Mouse (Mus musculus) layer of hippocampus, adult 11-12 months (tissue): ENCODE results near the gene Morc1.

Source experiments
- DNase-seq: peaks from one replicate; pipeline ENCODE4 v3.0.0; 2022; ENCODE audit warnings: low spot score

Morc1 gene

GRCm38 (mm10) chr16:48474896-48475802 is 44.1 kb downstream of the Morc1 start:
- DNase-seq, result no peak

GRCm38 (mm10) chr16:48479266-48479848 is 48.3 kb downstream of the Morc1 start:
- no peak for DNase-seq

GRCm38 (mm10) chr16:48516776-48517499 is 85.9 kb downstream of the Morc1 start:
- DNase-seq, result no peak

- DNase-seq, result no peak
Measured at GRCm38 (mm10) chr16:48519569-48519968, 88.5 kb downstream of the Morc1 start.

- peak; percentile 8 for DNase-seq
Measured at GRCm38 (mm10) chr16:48537108-48537507, 106.1 kb downstream of the Morc1 start.

- no peak for DNase-seq
Measured at GRCm38 (mm10) chr16:48562290-48563080, 131.4 kb downstream of the Morc1 start.

GRCm38 (mm10) chr16:48570354-48570753 is 139.3 kb downstream of the Morc1 start:
- DNase-seq, result peak; percentile 54

- DNase-seq, result no peak
Measured at GRCm38 (mm10) chr16:48574072-48574471, 143.0 kb downstream of the Morc1 start.

- DNase-seq, result no peak
Measured at GRCm38 (mm10) chr16:48574499-48574898, 143.5 kb downstream of the Morc1 start.

- no peak for DNase-seq
Measured at GRCm38 (mm10) chr16:48585369-48585768, 154.3 kb downstream of the Morc1 start.

- no peak for DNase-seq
Measured at GRCm38 (mm10) chr16:48594457-48594856, 163.4 kb downstream of the Morc1 start.

- no peak for DNase-seq
Measured at GRCm38 (mm10) chr16:48595216-48595615, 164.2 kb downstream of the Morc1 start.

GRCm38 (mm10) chr16:48603735-48604211 is 172.7 kb downstream of the Morc1 start:
- no peak for DNase-seq

GRCm38 (mm10) chr16:48606476-48607038 is 175.5 kb downstream of the Morc1 start:
- no peak for DNase-seq

- no peak for DNase-seq
Measured at GRCm38 (mm10) chr16:48608224-48608623, 177.2 kb downstream of the Morc1 start.

- DNase-seq, result no peak
Measured at GRCm38 (mm10) chr16:48610866-48611265, 179.8 kb downstream of the Morc1 start.

GRCm38 (mm10) chr16:48611436-48611835 is 180.4 kb downstream of the Morc1 start:
- DNase-seq, result no peak

GRCm38 (mm10) chr16:48613783-48614182 is 182.7 kb downstream of the Morc1 start:
- DNase-seq, result no peak

- no peak for DNase-seq
Measured at GRCm38 (mm10) chr16:48620510-48620909, 189.5 kb downstream of the Morc1 start.

- no peak for DNase-seq
Measured at GRCm38 (mm10) chr16:48621019-48621418, 190.0 kb downstream of the Morc1 start.

GRCm38 (mm10) chr16:48623447-48623846 is 192.4 kb downstream of the Morc1 start:
- DNase-seq, result no peak
